Mouse (Mus musculus): ENCODE data around the gene Ercc6l. TPM values are rescaled to one million over a fixed set of nuclear protein-coding genes. Genes with fewer than 3 reads are reported as not detected.
A peak's percentile ranks its signal among the peaks of the same experiment; 100 is the strongest.

Ercc6l gene
- total RNA-seq, 1 experiment, result 19.3 TPM

GRCm38 (mm10) chrX:102187023-102187699, 30.3 kb upstream of the Ercc6l start:
- H3K27ac ChIP-seq (ENCODE audit: insufficient read depth, low read depth, low read length, poor library complexity, severe bottlenecking), result peak overlapping the region; percentile 47; the same call in 1 of the 2 replicates
- H3K36me3 ChIP-seq (ENCODE audit: control insufficient read depth, insufficient read depth, low read length, poor library complexity, severe bottlenecking), result peaks cover 35% of the 10 kb centered on the region
- no peak for TF ChIP-seq ZC3H11A (IDR thresholded peaks at IDR 0.05; ENCODE audit: borderline replicate concordance, low read depth, low read length)
- TF ChIP-seq ZNF384 (IDR thresholded peaks at IDR 0.05; ENCODE audit: low read depth, low read length), result no peak
- no peak for TF ChIP-seq MAFK (IDR thresholded peaks at IDR 0.05; ENCODE audit: insufficient read depth, low read depth, low read length)
- no peak for TF ChIP-seq CHD2 (IDR thresholded peaks at IDR 0.05; ENCODE audit: low read depth, low read length)
- no peak for TF ChIP-seq HCFC1 (IDR thresholded peaks at IDR 0.05; ENCODE audit: borderline replicate concordance, insufficient read depth, low read length)
- DNase-seq (ENCODE audit: low read depth, low spot score), result no peak
- peak overlapping the region; percentile 99 for H3K9ac ChIP-seq (ENCODE audit: insufficient read depth, low read depth, low read length, poor library complexity, severe bottlenecking)
- no peaks in the 10 kb centered on the region for H3K9me3 ChIP-seq (ENCODE audit: control insufficient read depth, insufficient read depth, low read depth, low read length)
- in situ Hi-C loops (cut with MboI; ENCODE audit: low sequenced_read_pairs in 2 of 2, unreplicated experiment in 2 of 2), result no loop called here
- H3K4me1 ChIP-seq (ENCODE audit: control insufficient read depth in 2 of 2, insufficient read depth in 2 of 2, low read length in 2 of 2, poor library complexity in 1 of 2), result peaks cover 0 to 4% of the 10 kb centered on the region in 2 experiments; a peak in 2 of 4 replicates
- peak overlapping the region; percentile 74 to 82 for H3K4me3 ChIP-seq (ENCODE audit: insufficient read depth in 1 of 2, low read depth in 1 of 2, low read length in 2 of 2, poor library complexity in 1 of 2, severe bottlenecking in 1 of 2)

- Histone ChIP-seq H3K36me3 (ENCODE audit: control insufficient read depth, insufficient read depth, low read length, poor library complexity, severe bottlenecking) (peaks cover 29% of the 10 kb centered on the region), H3K9me3 (ENCODE audit: control insufficient read depth, insufficient read depth, low read depth, low read length) (no peaks in the 10 kb centered on the region), H3K4me1 (ENCODE audit: control insufficient read depth in 2 of 2, insufficient read depth in 2 of 2, low read length in 2 of 2, poor library complexity in 1 of 2) (peaks cover 0 to 2% of the 10 kb centered on the region in 2 experiments; a peak in 1 of 4 replicates), H3K4me3 (ENCODE audit: insufficient read depth in 1 of 2, low read depth in 1 of 2, low read length in 2 of 2, poor library complexity in 1 of 2, severe bottlenecking in 1 of 2) (no peak overlapping the region), H3K9ac (ENCODE audit: insufficient read depth, low read depth, low read length, poor library complexity, severe bottlenecking) (no peak overlapping the region), H3K27ac (ENCODE audit: insufficient read depth, low read depth, low read length, poor library complexity, severe bottlenecking) (no peak overlapping the region)
- in situ Hi-C loops (cut with MboI; ENCODE audit: low sequenced_read_pairs in 2 of 2, unreplicated experiment in 2 of 2), result no loop called here
- no peak for DNase-seq (ENCODE audit: low read depth, low spot score)
- TF ChIP-seq MAFK (IDR thresholded peaks at IDR 0.05; ENCODE audit: insufficient read depth, low read depth, low read length), result no peak
- TF ChIP-seq CHD2 (IDR thresholded peaks at IDR 0.05; ENCODE audit: low read depth, low read length), result no peak
- TF ChIP-seq ZNF384 (IDR thresholded peaks at IDR 0.05; ENCODE audit: low read depth, low read length), result no peak
- no peak for TF ChIP-seq HCFC1 (IDR thresholded peaks at IDR 0.05; ENCODE audit: borderline replicate concordance, insufficient read depth, low read length)
- TF ChIP-seq ZC3H11A (IDR thresholded peaks at IDR 0.05; ENCODE audit: borderline replicate concordance, low read depth, low read length), result no peak
Observed at GRCm38 (mm10) chrX:102182575-102182974, 25.7 kb upstream of the Ercc6l start.

GRCm38 (mm10) chrX:102175538-102176287, 18.8 kb upstream of the Ercc6l start:
- Histone ChIP-seq H3K4me3 (ENCODE audit: insufficient read depth in 1 of 2, low read depth in 1 of 2, low read length in 2 of 2, poor library complexity in 1 of 2, severe bottlenecking in 1 of 2) (no peak overlapping the region), H3K27ac (ENCODE audit: insufficient read depth, low read depth, low read length, poor library complexity, severe bottlenecking) (no peak overlapping the region), H3K4me1 (ENCODE audit: control insufficient read depth in 2 of 2, insufficient read depth in 2 of 2, low read length in 2 of 2, poor library complexity in 1 of 2) (peaks cover 0 to under 1% of the 10 kb centered on the region in 2 experiments; a peak in 1 of 4 replicates), H3K9me3 (ENCODE audit: control insufficient read depth, insufficient read depth, low read depth, low read length) (no peaks in the 10 kb centered on the region), H3K9ac (ENCODE audit: insufficient read depth, low read depth, low read length, poor library complexity, severe bottlenecking) (no peak overlapping the region), H3K36me3 (ENCODE audit: control insufficient read depth, insufficient read depth, low read length, poor library complexity, severe bottlenecking) (no peaks in the 10 kb centered on the region)
- TF ChIP-seq ZNF384 (IDR thresholded peaks at IDR 0.05; ENCODE audit: low read depth, low read length) (no peak), CHD2 (IDR thresholded peaks at IDR 0.05; ENCODE audit: low read depth, low read length) (no peak), ZC3H11A (IDR thresholded peaks at IDR 0.05; ENCODE audit: borderline replicate concordance, low read depth, low read length) (no peak), HCFC1 (IDR thresholded peaks at IDR 0.05; ENCODE audit: borderline replicate concordance, insufficient read depth, low read length) (no peak), MAFK (IDR thresholded peaks at IDR 0.05; ENCODE audit: insufficient read depth, low read depth, low read length) (no peak)
- in situ Hi-C loops (cut with MboI; ENCODE audit: low sequenced_read_pairs in 2 of 2, unreplicated experiment in 2 of 2), result no loop called here
- DNase-seq (ENCODE audit: low read depth, low spot score), result no peak

GRCm38 (mm10) chrX:102170900-102171299, 14.0 kb upstream of the Ercc6l start:
- DNase-seq (ENCODE audit: low read depth, low spot score), result no peak
- Histone ChIP-seq H3K9ac (ENCODE audit: insufficient read depth, low read depth, low read length, poor library complexity, severe bottlenecking) (no peak overlapping the region), H3K9me3 (ENCODE audit: control insufficient read depth, insufficient read depth, low read depth, low read length) (no peaks in the 10 kb centered on the region), H3K27ac (ENCODE audit: insufficient read depth, low read depth, low read length, poor library complexity, severe bottlenecking) (no peak overlapping the region), H3K4me3 (ENCODE audit: insufficient read depth in 1 of 2, low read depth in 1 of 2, low read length in 2 of 2, poor library complexity in 1 of 2, severe bottlenecking in 1 of 2) (no peak overlapping the region), H3K4me1 (ENCODE audit: control insufficient read depth in 2 of 2, insufficient read depth in 2 of 2, low read length in 2 of 2, poor library complexity in 1 of 2) (no peaks in the 10 kb centered on the region), H3K36me3 (ENCODE audit: control insufficient read depth, insufficient read depth, low read length, poor library complexity, severe bottlenecking) (no peaks in the 10 kb centered on the region)
- in situ Hi-C loops (cut with MboI; ENCODE audit: low sequenced_read_pairs in 2 of 2, unreplicated experiment in 2 of 2), result no loop called here
- no peak for TF ChIP-seq ZNF384 (IDR thresholded peaks at IDR 0.05; ENCODE audit: low read depth, low read length)
- no peak for TF ChIP-seq MAFK (IDR thresholded peaks at IDR 0.05; ENCODE audit: insufficient read depth, low read depth, low read length)
- TF ChIP-seq HCFC1 (IDR thresholded peaks at IDR 0.05; ENCODE audit: borderline replicate concordance, insufficient read depth, low read length), result no peak
- TF ChIP-seq CHD2 (IDR thresholded peaks at IDR 0.05; ENCODE audit: low read depth, low read length), result no peak
- TF ChIP-seq ZC3H11A (IDR thresholded peaks at IDR 0.05; ENCODE audit: borderline replicate concordance, low read depth, low read length), result no peak
